Mouse (Mus musculus) spleen, adult 18-20 months (tissue): ENCODE results near the gene Atox1.

ENCODE experiments used
- DNase-seq, 2 experiments: peaks; one replicate each; pipeline ENCODE4 v3.0.0; 2022; ENCODE audit warnings: mixed read lengths in 2 of 2

Atox1 gene

GRCm38 (mm10) chr11:55412680-55413415 is 48.2 kb downstream of the Atox1 start:
- no peak for DNase-seq

- no peak for DNase-seq
Observed at GRCm38 (mm10) chr11:55412034-55412433, 49.0 kb downstream of the Atox1 start.

- DNase-seq, result no peak
Observed at GRCm38 (mm10) chr11:55410502-55410901, 50.5 kb downstream of the Atox1 start.

GRCm38 (mm10) chr11:55410005-55410404 is 51.0 kb downstream of the Atox1 start:
- no peak for DNase-seq

DNA sequence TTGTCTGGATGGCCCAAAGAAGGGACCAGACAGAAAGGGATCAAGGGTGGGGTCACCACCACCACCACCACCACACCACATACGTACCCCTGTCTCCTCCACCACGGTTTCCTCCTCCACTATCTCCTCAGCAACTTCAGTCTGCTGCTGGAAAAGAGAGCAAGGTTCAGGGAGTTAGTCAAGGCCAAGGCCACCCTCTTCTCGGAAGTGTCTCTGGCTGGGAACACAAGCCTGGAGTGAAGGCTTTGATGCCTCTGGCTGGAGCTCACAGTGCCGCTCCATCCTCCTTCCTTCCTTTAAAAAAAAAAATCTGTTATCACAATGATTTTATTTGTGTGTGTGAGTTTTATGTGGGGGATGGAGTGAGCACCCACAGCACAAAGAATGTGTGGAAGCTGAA is 53.9 kb downstream of the Atox1 start:
- no peak for DNase-seq

GRCm38 (mm10) chr11:55405601-55406469 is 55.2 kb downstream of the Atox1 start:
- no peak for DNase-seq

DNA sequence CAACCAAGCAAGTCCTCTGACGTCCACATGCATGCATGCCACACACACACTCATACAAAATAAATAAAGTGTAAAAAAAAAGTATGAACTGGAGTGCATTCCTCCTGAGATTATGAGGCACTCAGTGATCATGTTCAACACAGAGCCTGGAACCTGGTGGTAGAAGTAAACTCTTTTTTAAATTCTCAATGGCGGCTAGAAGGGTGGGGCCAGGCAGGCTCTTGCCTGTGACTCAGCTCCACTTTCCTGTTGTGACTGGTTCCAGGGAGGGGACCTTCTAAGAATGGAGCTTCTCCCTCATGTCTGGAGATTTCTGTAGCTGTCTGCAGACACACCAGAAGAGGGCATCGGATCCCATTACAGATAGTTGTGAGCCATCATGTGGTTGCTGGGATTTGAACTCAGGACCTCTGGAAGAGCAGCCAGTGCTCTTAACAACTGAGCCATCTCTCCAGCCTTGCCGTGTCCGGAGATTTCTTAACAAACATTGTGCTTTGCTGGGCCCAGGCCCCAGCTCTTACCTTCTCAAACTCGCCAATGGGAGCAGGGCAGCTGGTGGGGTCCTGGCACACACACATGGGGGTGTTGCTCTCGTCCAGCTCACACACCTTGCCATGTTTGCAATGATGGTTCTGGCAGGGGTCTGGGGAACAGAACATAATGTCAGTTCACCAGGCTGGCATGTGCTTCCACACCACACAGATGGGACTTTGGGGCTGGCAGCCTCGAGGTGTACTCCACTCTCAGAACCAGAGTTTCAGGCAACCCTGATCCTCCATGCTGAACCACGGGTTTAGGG is 56.2 kb downstream of the Atox1 start:
- DNase-seq, result no peak

DNA sequence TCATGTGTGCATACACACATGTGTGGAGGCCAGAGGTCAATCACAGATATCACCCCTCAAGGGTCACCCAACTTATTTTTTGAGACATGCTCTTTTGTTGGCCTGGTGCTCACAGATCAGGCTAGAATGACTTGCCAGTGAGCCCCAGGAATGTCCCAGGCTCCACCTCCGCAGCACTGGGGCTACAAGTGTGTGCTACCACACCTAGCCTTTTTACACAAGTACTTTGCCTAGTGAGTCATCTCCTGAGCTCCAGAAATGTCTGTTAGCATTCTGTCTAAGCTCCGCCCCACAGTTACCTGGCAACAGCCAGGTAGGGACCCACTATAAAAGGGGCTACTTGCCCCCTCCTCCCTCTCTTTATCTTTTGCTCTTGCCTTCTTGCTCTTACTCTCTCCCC is 60.2 kb downstream of the Atox1 start:
- DNase-seq, result no peak

GRCm38 (mm10) chr11:55398371-55398770 is 62.7 kb downstream of the Atox1 start:
- no peak for DNase-seq

DNA sequence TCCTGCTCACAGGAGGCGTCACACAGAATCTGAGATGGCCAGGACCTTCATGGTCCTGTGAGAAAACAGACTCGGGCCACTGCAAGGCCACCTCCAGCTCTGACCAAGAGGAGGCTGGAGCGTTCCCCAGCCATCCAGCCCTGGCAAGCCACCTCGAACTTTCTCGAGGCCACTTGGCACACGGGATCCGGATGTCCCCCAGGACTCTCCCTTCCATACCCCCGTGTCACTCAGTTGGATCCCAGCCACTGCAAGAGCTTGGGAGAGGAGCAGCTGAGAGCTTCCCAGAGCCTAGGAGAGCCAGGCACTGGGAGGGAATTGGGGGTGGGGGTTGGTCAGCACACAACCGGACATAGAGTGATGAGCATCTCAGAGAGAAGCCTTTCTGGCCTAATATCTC is 63.6 kb downstream of the Atox1 start:
- no peak for DNase-seq

- no peak for DNase-seq
Observed at GRCm38 (mm10) chr11:55397036-55397435, 64.0 kb downstream of the Atox1 start.
